Comparison of ENCODE assay signal across 29 mouse cellular contexts in the genomic region with DNA sequence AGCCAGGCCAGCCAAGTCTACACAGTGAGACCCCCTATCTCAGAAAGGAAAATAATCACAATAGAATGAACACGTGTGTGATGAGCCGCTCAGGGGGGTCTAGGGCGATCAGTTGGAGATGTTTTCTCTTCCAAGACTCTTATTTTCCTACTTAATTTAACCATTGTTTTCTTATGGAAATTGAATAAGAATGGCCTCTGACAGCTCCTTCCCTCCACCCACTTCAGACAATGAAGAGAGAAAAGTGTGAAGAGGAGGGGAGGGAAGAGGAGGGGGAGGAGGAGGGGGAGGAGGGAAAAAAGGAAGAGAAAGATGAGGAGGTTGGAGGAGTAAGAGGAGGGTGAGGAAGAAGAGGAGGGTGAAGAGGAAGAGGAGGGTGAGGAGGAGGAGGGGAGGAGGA. TPM values are rescaled to one million over a fixed set of nuclear protein-coding genes. Genes with fewer than 3 reads are reported as not detected.
DNase-seq lines count a peak whose midpoint lies in the region; ATAC-seq and TF ChIP-seq lines count a peak whose summit lies in the region.
"Had no signal": no experiment of that assay in that cellular context is flagged by ENCODE, and none has a peak within 500 bp of the region (broad histone marks: within the 10 kb centered on the region; RNA-seq: fewer than 3 reads in every experiment).

No protein-coding gene starts in this region.

- 13% methylated on average over 3 of the region's 3 CpGs for WGBS in forebrain, embryonic 16.5 days
- WGBS in forebrain, embryonic 11.5 days = 34% methylated on average over 3 of the region's 3 CpGs
- 30% methylated on average over 3 of the region's 3 CpGs for WGBS in neural tube, embryonic 13.5 days
- WGBS in neural tube, embryonic 15.5 days = 18% methylated on average over 3 of the region's 3 CpGs

- no peak overlapping the region for H3K9ac ChIP-seq in forebrain, embryonic 16.5 days (replicated peaks; ENCODE audit: low read depth, low read length)
- no peak overlapping the region for H3K9ac ChIP-seq in forebrain, embryonic 11.5 days (ENCODE audit: low read length)
- 0 out of 2 replicates have a peak overlapping the region, but pooled peaks have one; percentile 13 for H3K9ac ChIP-seq in neural tube, embryonic 13.5 days
- no peak overlapping the region for H3K9ac ChIP-seq in neural tube, embryonic 15.5 days (replicated peaks)
- H3K9ac ChIP-seq: embryonic facial prominence, embryonic 15.5 days; heart, embryonic 12.5 days; kidney, embryonic 15.5 days; limb, embryonic 15.5 days; liver, embryonic 13.5 days; stomach, embryonic 15.5 days had no signal

- no peak for DNase-seq in forebrain, embryonic 11.5 days (ENCODE audit: low spot score)
- DNase-seq in layer of hippocampus, adult 2 months (ENCODE audit: low spot score in 2 of 2) = no peak
- DNase-seq in layer of hippocampus, adult 11-12 months (ENCODE audit: low spot score) = no peak
- no peak for DNase-seq in neural tube, embryonic 10.5 days (ENCODE audit: extremely low spot score, low spot score)
- DNase-seq in urinary bladder, adult 18-20 months (ENCODE audit: low spot score in 2 of 2) = no peak
- DNase-seq: adrenal gland, adult 8-10 months; gastrocnemius, adult 2 months; heart, adult 2 months; heart, postnatal 4 days; kidney, adult 18-20 months; kidney, postnatal 25 days; liver, embryonic 13.5 days; lung, adult 18-20 months; lung, postnatal 4 days; right cerebral cortex, postnatal 25 days; thymus, postnatal 25 days had no signal

- H3K27me3 ChIP-seq in forebrain, embryonic 16.5 days (replicated peaks; ENCODE audit: control insufficient read depth, insufficient read depth, low read length) = no peaks in the 10 kb centered on the region
- H3K27me3 ChIP-seq in forebrain, embryonic 11.5 days (ENCODE audit: control insufficient read depth, insufficient read depth, low read length) = no peaks in the 10 kb centered on the region
- H3K27me3 ChIP-seq in neural tube, embryonic 13.5 days = no peaks in the 10 kb centered on the region
- no peaks in the 10 kb centered on the region for H3K27me3 ChIP-seq in neural tube, embryonic 15.5 days (replicated peaks)
- H3K27me3 ChIP-seq: embryonic facial prominence, embryonic 15.5 days; heart, embryonic 12.5 days; kidney, embryonic 15.5 days; limb, embryonic 15.5 days; stomach, embryonic 15.5 days had no signal

- H3K9me3 ChIP-seq in forebrain, embryonic 16.5 days (ENCODE audit: control insufficient read depth, low read length) = no peaks in the 10 kb centered on the region
- H3K9me3 ChIP-seq in forebrain, embryonic 11.5 days (ENCODE audit: control insufficient read depth, low read length) = peaks cover 3% of the 10 kb centered on the region; the same call in 1 of the 2 replicates
- 0 out of 2 replicates have a peak, but pooled peaks cover 4% of the 10 kb centered on the region for H3K9me3 ChIP-seq in neural tube, embryonic 13.5 days
- no peaks in the 10 kb centered on the region for H3K9me3 ChIP-seq in neural tube, embryonic 15.5 days (replicated peaks)
- H3K9me3 ChIP-seq: embryonic facial prominence, embryonic 15.5 days; limb, embryonic 10.5 days; limb, embryonic 15.5 days; liver, embryonic 13.5 days; stomach, embryonic 15.5 days had no signal

- TF ChIP-seq CTCF in layer of hippocampus, adult 2 months (conservative IDR thresholded peaks at IDR 0.05) = no peak

- no peak overlapping the region for H3K27ac ChIP-seq in forebrain, embryonic 16.5 days (ENCODE audit: low read length)
- no peak overlapping the region for H3K27ac ChIP-seq in forebrain, embryonic 11.5 days (ENCODE audit: low read depth, low read length)
- H3K27ac ChIP-seq in layer of hippocampus, adult 2 months = 0 out of 2 replicates have a peak overlapping the region, but pooled peaks have one; percentile 23
- H3K27ac ChIP-seq in neural tube, embryonic 13.5 days (replicated peaks) = no peak overlapping the region
- H3K27ac ChIP-seq in neural tube, embryonic 15.5 days (replicated peaks) = 0 out of 2 replicates have a peak overlapping the region, but pooled peaks have one; percentile 37
- H3K27ac ChIP-seq: embryonic facial prominence, embryonic 10.5 days; embryonic facial prominence, embryonic 15.5 days; gastrocnemius, adult 2 months; heart, adult 2 months; kidney, embryonic 15.5 days; limb, embryonic 10.5 days; limb, embryonic 15.5 days; liver, embryonic 13.5 days; stomach, embryonic 15.5 days had no signal

- peak overlapping the region; percentile 2; the same call in 1 of the 2 replicates for H3K4me2 ChIP-seq in forebrain, embryonic 16.5 days (ENCODE audit: low read length)
- no peak overlapping the region for H3K4me2 ChIP-seq in forebrain, embryonic 11.5 days (ENCODE audit: low read depth, low read length, severe bottlenecking)
- H3K4me2 ChIP-seq in neural tube, embryonic 13.5 days = no peak overlapping the region
- H3K4me2 ChIP-seq in neural tube, embryonic 15.5 days = peak overlapping the region; percentile 13; the same call in 1 of the 2 replicates
- H3K4me2 ChIP-seq: embryonic facial prominence, embryonic 15.5 days; heart, embryonic 12.5 days; kidney, embryonic 15.5 days; limb, embryonic 15.5 days; liver, embryonic 13.5 days; stomach, embryonic 15.5 days had no signal

- peaks cover 71% of the 10 kb centered on the region for H3K4me1 ChIP-seq in forebrain, embryonic 16.5 days (replicated peaks; ENCODE audit: control insufficient read depth, insufficient read depth, low read length)
- H3K4me1 ChIP-seq in forebrain, embryonic 11.5 days (replicated peaks; ENCODE audit: control insufficient read depth, insufficient read depth, low read length) = peaks cover 12% of the 10 kb centered on the region; the same call in 1 of the 2 replicates
- H3K4me1 ChIP-seq in neural tube, embryonic 13.5 days (replicated peaks) = peaks cover 78% of the 10 kb centered on the region
- peaks cover 69% of the 10 kb centered on the region for H3K4me1 ChIP-seq in neural tube, embryonic 15.5 days

- H3K4me3 ChIP-seq in forebrain, embryonic 16.5 days (replicated peaks; ENCODE audit: low read length) = no peak overlapping the region
- H3K4me3 ChIP-seq in forebrain, embryonic 11.5 days (ENCODE audit: low read depth, low read length) = no peak overlapping the region
- H3K4me3 ChIP-seq in layer of hippocampus, adult 2 months = no peak overlapping the region
- H3K4me3 ChIP-seq in neural tube, embryonic 13.5 days = no peak overlapping the region
- H3K4me3 ChIP-seq in neural tube, embryonic 15.5 days (replicated peaks) = no peak overlapping the region
- H3K4me3 ChIP-seq: embryonic facial prominence, embryonic 10.5 days; embryonic facial prominence, embryonic 15.5 days; gastrocnemius, adult 2 months; heart, adult 2 months; heart, embryonic 12.5 days; kidney, embryonic 15.5 days; limb, embryonic 10.5 days; limb, embryonic 15.5 days; liver, embryonic 13.5 days; megakaryocyte, embryonic 14.5 days; stomach, embryonic 15.5 days had no signal

- no peaks in the 10 kb centered on the region for H3K36me3 ChIP-seq in forebrain, embryonic 16.5 days (ENCODE audit: control insufficient read depth, insufficient read depth)
- no peaks in the 10 kb centered on the region; the same call in 1 of the 2 replicates for H3K36me3 ChIP-seq in forebrain, embryonic 11.5 days (ENCODE audit: control insufficient read depth, insufficient read depth, low read length)
- peaks cover 24% of the 10 kb centered on the region; the same call in 1 of the 2 replicates for H3K36me3 ChIP-seq in neural tube, embryonic 13.5 days
- H3K36me3 ChIP-seq in neural tube, embryonic 15.5 days = no peaks in the 10 kb centered on the region
- H3K36me3 ChIP-seq: limb, embryonic 15.5 days; liver, embryonic 13.5 days; stomach, embryonic 15.5 days had no signal

- no peak for ATAC-seq in forebrain, embryonic 16.5 days
- no peak for ATAC-seq in forebrain, embryonic 11.5 days (replicated peaks; ENCODE audit: low FRiP score)
- no peak for ATAC-seq in neural tube, embryonic 13.5 days (ENCODE audit: low read depth)
- no peak for ATAC-seq in neural tube, embryonic 15.5 days (ENCODE audit: low FRiP score)
- ATAC-seq: activated CD4-positive, CD25-positive, alpha-beta regulatory T cell, adult 4 months; lung, postnatal 0 days had no signal

RNA-seq across cellular contexts. Expression of gene Arhgef10l, which starts 21.1 kb away (rescaled TPM):
- polyA plus RNA-seq in forebrain, embryonic 16.5 days (2015; fragmentation: Nextera tagmentation; extraction: Ambion mirVana) = 20.5 and 23.0 TPM in 2 replicates
- 23.3 and 23.6 TPM in 2 replicates for polyA plus RNA-seq in forebrain, embryonic 11.5 days (2014; fragmentation: Nextera tagmentation; extraction: Ambion mirVana)
- total RNA-seq in layer of hippocampus, adult 2 months (2021) = 10 to 100 TPM; 43.9 to 52.8 TPM
- polyA plus RNA-seq in neural tube, embryonic 13.5 days (2015; fragmentation: Nextera tagmentation; extraction: Ambion mirVana) = 28.6 and 28.8 TPM in 2 replicates
- 23.6 and 26.4 TPM in 2 replicates for polyA plus RNA-seq in neural tube, embryonic 15.5 days (2015; fragmentation: Nextera tagmentation; extraction: Ambion mirVana)
- polyA plus RNA-seq: activated CD4-positive, CD25-positive, alpha-beta regulatory T cell, adult 4 months had no signal

RNA-seq across cellular contexts. Expression of gene Rcc2, which starts 55.6 kb away (rescaled TPM):
- polyA plus RNA-seq in forebrain, embryonic 16.5 days (2015; fragmentation: Nextera tagmentation; extraction: Ambion mirVana) = 19.1 and 20.1 TPM in 2 replicates
- polyA plus RNA-seq in forebrain, embryonic 11.5 days (2014; fragmentation: Nextera tagmentation; extraction: Ambion mirVana) = 91.6 and 100 TPM in 2 replicates
- total RNA-seq in layer of hippocampus, adult 2 months (2021) = 10 to 100 TPM; 93.0 to 93.5 TPM
- polyA plus RNA-seq in neural tube, embryonic 13.5 days (2015; fragmentation: Nextera tagmentation; extraction: Ambion mirVana) = 23.4 and 30.7 TPM in 2 replicates
- 16.7 and 16.8 TPM in 2 replicates for polyA plus RNA-seq in neural tube, embryonic 15.5 days (2015; fragmentation: Nextera tagmentation; extraction: Ambion mirVana)

Comparison
In these comparisons a context has a peak if more than half of its experiments do, and no peak if none do; other contexts are left out.
1. H3K27ac ChIP-seq: peak in layer of hippocampus, adult 2 months (single experiment) and neural tube, embryonic 15.5 days (single experiment); none in forebrain, embryonic 16.5 days (single experiment), forebrain, embryonic 11.5 days (single experiment) and neural tube, embryonic 13.5 days (single experiment).
2. H3K4me2 ChIP-seq: peak in forebrain, embryonic 16.5 days (single experiment) and neural tube, embryonic 15.5 days (single experiment); none in forebrain, embryonic 11.5 days (single experiment) and neural tube, embryonic 13.5 days (single experiment).